14 mouse cellular contexts compared by ENCODE assay signal in genomic region chr9:13891888-13892287, GRCm38 (mm10).
DNase-seq lines count a peak whose midpoint lies in the region; ATAC-seq and TF ChIP-seq lines count a peak whose summit lies in the region.
"Had no signal": no experiment of that assay in that cellular context is flagged by ENCODE, and none has a peak within 500 bp of the region (broad histone marks: within the 10 kb centered on the region; RNA-seq: fewer than 3 reads in every experiment).

No protein-coding gene starts in this region.

- TF ChIP-seq CTCF in layer of hippocampus, adult 2 months (conservative IDR thresholded peaks at IDR 0.05): peak; percentile 49
- peak; percentile 23; the same call in 1 of the 2 replicates for TF ChIP-seq CTCF in bone marrow, adult 2 months (IDR thresholded peaks at IDR 0.05; ENCODE audit: control insufficient read depth, insufficient read depth, low read length)

- TF ChIP-seq POLR2A in bone marrow, adult 2 months (IDR thresholded peaks at IDR 0.05; ENCODE audit: borderline replicate concordance, control insufficient read depth, low read depth, low read length): no peak

- H3K4me1 ChIP-seq in bone marrow, adult 2 months (ENCODE audit: control insufficient read depth, insufficient read depth, low read length): no peaks in the 10 kb centered on the region; the same call in 1 of the 2 replicates
- H3K4me1 ChIP-seq: heart, embryonic 15.5 days had no signal

- DNase-seq in layer of hippocampus, adult 2 months (ENCODE audit: low spot score in 2 of 2): no peak
- DNase-seq in layer of hippocampus, adult 18-20 months (ENCODE audit: low spot score in 2 of 2): no peak
- peak; percentile 15 for DNase-seq in 3T3-L1 (ENCODE audit: low read depth, low spot score)
- DNase-seq in CD4-positive helper T cell, adult 2 months (ENCODE audit: low read depth, low spot score): peak; percentile 29
- no peak for DNase-seq in embryo, embryonic 10.5 days (ENCODE audit: low spot score)
- DNase-seq: cerebellum, adult 9-11 months; gastrocnemius, postnatal 14 days; lung, adult 18-20 months had no signal

- no peak overlapping the region for H3K27ac ChIP-seq in layer of hippocampus, adult 2 months
- no peak overlapping the region for H3K27ac ChIP-seq in bone marrow, adult 2 months (ENCODE audit: control insufficient read depth, insufficient read depth, low read depth, low read length, poor library complexity)
- H3K27ac ChIP-seq: heart, embryonic 15.5 days; midbrain, embryonic 13.5 days had no signal

- no peak for ATAC-seq in activated CD4-positive, CD25-positive, alpha-beta regulatory T cell, adult 4 months
- ATAC-seq: forebrain, embryonic 14.5 days; midbrain, embryonic 13.5 days had no signal

- no peak overlapping the region for H3K4me3 ChIP-seq in layer of hippocampus, adult 2 months
- H3K4me3 ChIP-seq in bone marrow, adult 2 months (replicated peaks; ENCODE audit: control insufficient read depth, low read depth, low read length): no peak overlapping the region
- H3K4me3 ChIP-seq: embryonic facial prominence, embryonic 15.5 days; heart, embryonic 15.5 days; midbrain, embryonic 13.5 days had no signal

- 91% methylated on average over 6 of the region's 6 CpGs for WGBS in bone marrow, adult 2 months

Comparison
In these comparisons a context has a peak if more than half of its experiments do, and no peak if none do; other contexts are left out.
1. DNase-seq: peak in 3T3-L1 (single experiment) and CD4-positive helper T cell, adult 2 months (single experiment); none in layer of hippocampus, adult 2 months (0 of 2), layer of hippocampus, adult 18-20 months (0 of 2) and embryo, embryonic 10.5 days (single experiment).